Mouse (Mus musculus): ENCODE results near the gene Ppp1r9a. TPM values are rescaled to one million over a fixed set of nuclear protein-coding genes. Genes with fewer than 3 reads are reported as not detected.

The Ppp1r9a gene
- polyA plus RNA-seq, 1 experiment = 3.5 TPM

- no peak for TF ChIP-seq CTCF (IDR thresholded peaks at IDR 0.05; ENCODE audit: control insufficient read depth, insufficient read depth, low read length)
- no peak for TF ChIP-seq POLR2A (IDR thresholded peaks at IDR 0.05; ENCODE audit: borderline replicate concordance, control insufficient read depth, low read depth, low read length)
- no peaks in the 10 kb centered on the region for H3K4me1 ChIP-seq (ENCODE audit: control insufficient read depth, insufficient read depth, low read length)
- 18% methylated on average over 4 of the region's 4 CpGs for WGBS
- H3K27ac ChIP-seq (ENCODE audit: control insufficient read depth, insufficient read depth, low read depth, low read length, poor library complexity) = no peak overlapping the region
- no peak overlapping the region for H3K4me3 ChIP-seq (replicated peaks; ENCODE audit: control insufficient read depth, low read depth, low read length)
Measured at GRCm38 (mm10) chr6:4967236-4967635, 64.5 kb downstream of the Ppp1r9a start.

- Histone ChIP-seq H3K4me3 (replicated peaks; ENCODE audit: control insufficient read depth, low read depth, low read length) (no peak overlapping the region), H3K27ac (ENCODE audit: control insufficient read depth, insufficient read depth, low read depth, low read length, poor library complexity) (no peak overlapping the region), H3K4me1 (ENCODE audit: control insufficient read depth, insufficient read depth, low read length) (peaks cover 5% of the 10 kb centered on the region)
- WGBS = 81% methylated on average over 9 of the region's 9 CpGs
- TF ChIP-seq POLR2A (IDR thresholded peaks at IDR 0.05; ENCODE audit: borderline replicate concordance, control insufficient read depth, low read depth, low read length) (no peak), CTCF (IDR thresholded peaks at IDR 0.05; ENCODE audit: control insufficient read depth, insufficient read depth, low read length) (no peak)
Measured at GRCm38 (mm10) chr6:4971229-4971628, 68.5 kb downstream of the Ppp1r9a start.

GRCm38 (mm10) chr6:4972808-4973207, 70.1 kb downstream of the Ppp1r9a start:
- TF ChIP-seq CTCF (IDR thresholded peaks at IDR 0.05; ENCODE audit: control insufficient read depth, insufficient read depth, low read length) (no peak), POLR2A (IDR thresholded peaks at IDR 0.05; ENCODE audit: borderline replicate concordance, control insufficient read depth, low read depth, low read length) (no peak)
- peaks cover 5% of the 10 kb centered on the region for H3K4me1 ChIP-seq (ENCODE audit: control insufficient read depth, insufficient read depth, low read length)
- 44% methylated on average over 6 of the region's 6 CpGs for WGBS
- H3K27ac ChIP-seq (ENCODE audit: control insufficient read depth, insufficient read depth, low read depth, low read length, poor library complexity) = peak overlapping the region; percentile 42; the same call in 1 of the 2 replicates
- no peak overlapping the region for H3K4me3 ChIP-seq (replicated peaks; ENCODE audit: control insufficient read depth, low read depth, low read length)

- Histone ChIP-seq H3K27ac (ENCODE audit: control insufficient read depth, insufficient read depth, low read depth, low read length, poor library complexity) (no peak overlapping the region), H3K4me1 (ENCODE audit: control insufficient read depth, insufficient read depth, low read length) (peaks cover 5% of the 10 kb centered on the region), H3K4me3 (replicated peaks; ENCODE audit: control insufficient read depth, low read depth, low read length) (no peak overlapping the region)
- WGBS = 23% methylated on average over 10 of the region's 10 CpGs
- TF ChIP-seq POLR2A (IDR thresholded peaks at IDR 0.05; ENCODE audit: borderline replicate concordance, control insufficient read depth, low read depth, low read length) (no peak), CTCF (IDR thresholded peaks at IDR 0.05; ENCODE audit: control insufficient read depth, insufficient read depth, low read length) (no peak)
Measured at GRCm38 (mm10) chr6:4973337-4973736, 70.6 kb downstream of the Ppp1r9a start.

GRCm38 (mm10) chr6:4977515-4977914, 74.8 kb downstream of the Ppp1r9a start:
- TF ChIP-seq CTCF (IDR thresholded peaks at IDR 0.05; ENCODE audit: control insufficient read depth, insufficient read depth, low read length) (no peak), POLR2A (IDR thresholded peaks at IDR 0.05; ENCODE audit: borderline replicate concordance, control insufficient read depth, low read depth, low read length) (no peak)
- WGBS = 51% methylated on average over 4 of the region's 4 CpGs
- peak overlapping the region; percentile 85 for H3K27ac ChIP-seq (ENCODE audit: control insufficient read depth, insufficient read depth, low read depth, low read length, poor library complexity)
- H3K4me3 ChIP-seq (replicated peaks; ENCODE audit: control insufficient read depth, low read depth, low read length) = no peak overlapping the region
- H3K4me1 ChIP-seq (ENCODE audit: control insufficient read depth, insufficient read depth, low read length) = peaks cover 5% of the 10 kb centered on the region

- no peak overlapping the region for H3K4me3 ChIP-seq (replicated peaks; ENCODE audit: control insufficient read depth, low read depth, low read length)
- no peak for TF ChIP-seq POLR2A (IDR thresholded peaks at IDR 0.05; ENCODE audit: borderline replicate concordance, control insufficient read depth, low read depth, low read length)
- no peak for TF ChIP-seq CTCF (IDR thresholded peaks at IDR 0.05; ENCODE audit: control insufficient read depth, insufficient read depth, low read length)
- WGBS = 30% methylated on average over 2 of the region's 2 CpGs
- peaks cover 3% of the 10 kb centered on the region; the same call in 1 of the 2 replicates for H3K4me1 ChIP-seq (ENCODE audit: control insufficient read depth, insufficient read depth, low read length)
- H3K27ac ChIP-seq (ENCODE audit: control insufficient read depth, insufficient read depth, low read depth, low read length, poor library complexity) = no peak overlapping the region; the same call in 1 of the 2 replicates
Measured at GRCm38 (mm10) chr6:4978249-4978648, 75.5 kb downstream of the Ppp1r9a start.

DNA sequence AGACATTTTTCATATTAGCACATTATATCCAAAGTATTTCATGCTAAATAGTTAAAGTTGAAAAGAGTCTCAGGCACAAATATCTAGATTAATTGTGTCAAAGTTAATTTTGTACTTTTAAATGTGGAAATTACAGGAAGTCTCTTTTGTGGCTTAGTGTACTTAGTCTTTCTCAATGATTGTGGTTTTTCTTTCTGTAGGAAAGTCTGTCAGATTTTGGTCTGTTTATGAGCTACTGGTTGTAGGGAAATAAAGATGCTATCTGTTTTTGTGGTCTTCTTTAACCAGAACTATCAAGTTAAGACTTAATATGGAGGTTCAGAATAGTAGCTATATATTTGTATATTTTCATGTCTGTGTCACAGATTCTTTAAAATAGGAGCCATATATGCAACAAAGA, 76.2 kb downstream of the Ppp1r9a start:
- no peak for TF ChIP-seq CTCF (IDR thresholded peaks at IDR 0.05; ENCODE audit: control insufficient read depth, insufficient read depth, low read length)
- no peak for TF ChIP-seq POLR2A (IDR thresholded peaks at IDR 0.05; ENCODE audit: borderline replicate concordance, control insufficient read depth, low read depth, low read length)
- Histone ChIP-seq H3K4me3 (replicated peaks; ENCODE audit: control insufficient read depth, low read depth, low read length) (no peak overlapping the region), H3K27ac (ENCODE audit: control insufficient read depth, insufficient read depth, low read depth, low read length, poor library complexity) (no peak overlapping the region), H3K4me1 (ENCODE audit: control insufficient read depth, insufficient read depth, low read length) (peaks cover 3% of the 10 kb centered on the region; the same call in 1 of the 2 replicates)

GRCm38 (mm10) chr6:4980113-4980512, 77.4 kb downstream of the Ppp1r9a start:
- Histone ChIP-seq H3K4me3 (replicated peaks; ENCODE audit: control insufficient read depth, low read depth, low read length) (no peak overlapping the region), H3K4me1 (ENCODE audit: control insufficient read depth, insufficient read depth, low read length) (peaks cover 1% of the 10 kb centered on the region; the same call in 1 of the 2 replicates), H3K27ac (ENCODE audit: control insufficient read depth, insufficient read depth, low read depth, low read length, poor library complexity) (no peak overlapping the region)
- WGBS = 76% methylated on average over 3 of the region's 3 CpGs
- TF ChIP-seq CTCF (IDR thresholded peaks at IDR 0.05; ENCODE audit: control insufficient read depth, insufficient read depth, low read length) (no peak), POLR2A (IDR thresholded peaks at IDR 0.05; ENCODE audit: borderline replicate concordance, control insufficient read depth, low read depth, low read length) (no peak)

- H3K4me1 ChIP-seq (ENCODE audit: control insufficient read depth, insufficient read depth, low read length) = no peaks in the 10 kb centered on the region; the same call in 1 of the 2 replicates
- no peak overlapping the region for H3K4me3 ChIP-seq (replicated peaks; ENCODE audit: control insufficient read depth, low read depth, low read length)
- WGBS = 81% methylated on average over 9 of the region's 9 CpGs
- H3K27ac ChIP-seq (ENCODE audit: control insufficient read depth, insufficient read depth, low read depth, low read length, poor library complexity) = no peak overlapping the region
- TF ChIP-seq POLR2A (IDR thresholded peaks at IDR 0.05; ENCODE audit: borderline replicate concordance, control insufficient read depth, low read depth, low read length) (no peak), CTCF (IDR thresholded peaks at IDR 0.05; ENCODE audit: control insufficient read depth, insufficient read depth, low read length) (no peak)
Measured at GRCm38 (mm10) chr6:4982686-4983162, 80.0 kb downstream of the Ppp1r9a start.
